Mouse (Mus musculus): ENCODE measurements around the gene Ak1.

DNA sequence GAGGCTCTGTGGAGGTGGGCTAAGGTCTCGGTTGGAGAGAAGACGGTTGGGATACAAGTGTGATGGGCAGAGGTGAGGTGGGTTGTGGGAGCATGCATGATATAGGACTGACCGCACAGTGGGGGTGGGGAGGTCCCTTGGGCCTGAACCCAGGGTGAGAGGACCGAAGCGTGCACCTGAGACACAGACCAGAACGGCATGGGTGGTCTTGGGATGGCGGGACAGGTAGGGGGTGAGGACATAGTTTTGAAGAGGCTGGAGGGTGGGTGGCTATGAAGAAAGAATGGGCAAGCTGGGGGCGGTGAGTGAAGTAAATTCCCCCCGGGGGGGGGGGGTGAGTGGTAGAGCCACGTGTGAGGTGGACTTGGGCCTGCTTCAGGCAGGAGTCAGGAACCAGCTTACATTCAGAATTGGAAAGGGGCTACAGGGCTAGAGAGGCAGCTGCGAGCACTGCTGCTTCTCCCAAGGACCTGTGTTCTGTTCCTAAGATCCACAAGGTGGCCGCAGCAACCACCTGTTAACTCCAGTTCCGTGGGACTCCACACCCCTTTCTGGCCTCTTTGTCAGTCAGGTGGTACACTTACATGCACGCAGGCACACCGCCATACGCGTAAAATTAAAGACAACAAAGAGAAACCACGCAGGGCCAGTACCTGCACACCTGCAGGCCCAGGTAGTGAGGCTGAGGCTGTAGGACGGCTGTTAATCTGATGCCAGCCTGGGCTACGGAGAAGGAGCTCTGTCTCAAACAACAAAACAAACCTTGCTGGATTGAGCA lies 5.9 kb downstream of the Ak1 start:
- TF ChIP-seq EP300 (IDR thresholded peaks at IDR 0.05; ENCODE audit: low read depth) (no peak), CTCF (IDR thresholded peaks at IDR 0.05; ENCODE audit: low read depth) (no peak)
